Comparison of ENCODE assay signal across 7 mouse cellular contexts in the genomic region with DNA sequence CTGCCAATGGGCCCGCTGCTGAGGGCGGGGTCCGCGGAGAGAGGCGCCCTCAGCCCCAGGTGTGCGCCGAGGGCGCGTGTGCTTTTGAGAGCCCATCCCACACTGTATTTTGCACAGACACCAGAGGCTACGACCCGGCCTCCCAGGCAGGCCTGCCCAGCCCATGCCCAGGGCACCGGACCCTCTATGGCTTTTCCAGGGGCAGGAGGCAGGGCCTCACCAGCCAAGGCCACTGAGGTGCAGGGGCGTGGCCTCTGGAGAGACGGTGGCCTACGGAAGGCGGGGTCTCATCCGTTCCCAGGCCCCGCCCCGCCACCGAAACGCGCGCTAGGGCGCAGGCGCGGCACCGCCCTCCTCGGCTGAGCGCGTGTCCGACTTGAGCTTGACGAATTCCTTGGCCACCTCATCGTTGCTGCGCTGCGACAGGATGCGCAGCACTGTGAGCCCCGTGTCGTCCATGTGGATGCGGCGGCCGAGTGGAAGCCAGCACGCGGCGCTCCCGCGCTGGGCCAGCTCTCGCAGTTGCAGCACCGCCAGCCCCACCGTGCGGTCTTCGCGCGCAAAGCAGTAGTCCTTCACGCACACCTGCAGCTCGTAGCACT. TPM values are rescaled to one million over a fixed set of nuclear protein-coding genes. Genes with fewer than 3 reads are reported as not detected.
DNase-seq lines count a peak whose midpoint lies in the region; ATAC-seq lines count a peak whose summit lies in the region.

No protein-coding gene starts in this region.

- peak; percentile 57 for ATAC-seq in granulocyte monocyte progenitor cell, adult 5-6 weeks (replicated peaks; ENCODE audit: poor library complexity, severe bottlenecking)
- ATAC-seq in midbrain, embryonic 13.5 days = peak; percentile 88

- H3K4me1 ChIP-seq in embryonic facial prominence, embryonic 10.5 days = peaks cover 46% of the 10 kb centered on the region
- H3K4me1 ChIP-seq in limb, embryonic 10.5 days = peaks cover 43% of the 10 kb centered on the region
- peaks cover 20% of the 10 kb centered on the region for H3K4me1 ChIP-seq in midbrain, embryonic 13.5 days (replicated peaks)

- peak; percentile 98 for DNase-seq in adrenal gland, postnatal 10 days
- peak; percentile 97 for DNase-seq in embryonic facial prominence, embryonic 10.5 days (ENCODE audit: low spot score)
- DNase-seq in kidney, adult 11 months = peak; percentile 92
- DNase-seq in limb, embryonic 10.5 days (ENCODE audit: low spot score) = peak; percentile 97
- peak; percentile 85 for DNase-seq in spleen, adult 12 weeks (ENCODE audit: low spot score)

- H3K27me3 ChIP-seq in embryonic facial prominence, embryonic 10.5 days (replicated peaks; ENCODE audit: low read depth, poor library complexity, severe bottlenecking) = peaks cover 48% of the 10 kb centered on the region
- peaks cover 50% of the 10 kb centered on the region for H3K27me3 ChIP-seq in limb, embryonic 10.5 days (ENCODE audit: low read depth, poor library complexity, severe bottlenecking)
- peaks cover 46% of the 10 kb centered on the region for H3K27me3 ChIP-seq in midbrain, embryonic 13.5 days

- H3K9ac ChIP-seq in midbrain, embryonic 13.5 days (replicated peaks) = peak overlapping the region; percentile 67

- WGBS in embryonic facial prominence, embryonic 10.5 days = under 1% methylated on average over 55 of the region's 55 CpGs
- under 1% methylated on average over 50 of the region's 55 CpGs for WGBS in limb, embryonic 10.5 days
- under 1% methylated on average over 55 of the region's 55 CpGs for WGBS in midbrain, embryonic 13.5 days

- H3K4me3 ChIP-seq in embryonic facial prominence, embryonic 10.5 days = peak overlapping the region; percentile 65
- peak overlapping the region; percentile 61 for H3K4me3 ChIP-seq in limb, embryonic 10.5 days
- H3K4me3 ChIP-seq in midbrain, embryonic 13.5 days (replicated peaks) = peak overlapping the region; percentile 49

- H3K4me2 ChIP-seq in midbrain, embryonic 13.5 days (replicated peaks) = peak overlapping the region; percentile 90

- peak overlapping the region; percentile 87 for H3K27ac ChIP-seq in embryonic facial prominence, embryonic 10.5 days (replicated peaks)
- peak overlapping the region; percentile 82 for H3K27ac ChIP-seq in limb, embryonic 10.5 days
- peak overlapping the region; percentile 77 for H3K27ac ChIP-seq in midbrain, embryonic 13.5 days

- H3K36me3 ChIP-seq in embryonic facial prominence, embryonic 10.5 days (replicated peaks) = peaks cover 22% of the 10 kb centered on the region
- H3K36me3 ChIP-seq in limb, embryonic 10.5 days = peaks cover 23% of the 10 kb centered on the region
- peaks cover 29% of the 10 kb centered on the region for H3K36me3 ChIP-seq in midbrain, embryonic 13.5 days

- peaks cover 15% of the 10 kb centered on the region for H3K9me3 ChIP-seq in embryonic facial prominence, embryonic 10.5 days
- H3K9me3 ChIP-seq in limb, embryonic 10.5 days (replicated peaks) = peaks cover 6% of the 10 kb centered on the region
- H3K9me3 ChIP-seq in midbrain, embryonic 13.5 days = 0 out of 2 replicates have a peak, but pooled peaks cover 2% of the 10 kb centered on the region

RNA-seq across cellular contexts. Expression of a gene that starts 18.4 kb away (rescaled TPM):
- total RNA-seq in adrenal gland, postnatal 10 days (2021) = 10 to 100 TPM; 56.3 to 58.9 TPM
- 52.1 and 53.7 TPM in 2 replicates for polyA plus RNA-seq in embryonic facial prominence, embryonic 10.5 days (2016; fragmentation: Nextera tagmentation; extraction: Ambion mirVana)
- total RNA-seq in granulocyte monocyte progenitor cell, adult 5-6 weeks (2014; fragmentation: Nextera tagmentation) = 93.8 and 107 TPM in 2 replicates
- total RNA-seq in granulocyte monocyte progenitor cell, adult 5-6 weeks (2017) = 77.1 and 84.4 TPM in 2 replicates
- 49.0 and 53.6 TPM in 2 replicates for polyA plus RNA-seq in limb, embryonic 10.5 days (2016; fragmentation: Nextera tagmentation; extraction: Ambion mirVana)
- polyA plus RNA-seq in midbrain, embryonic 13.5 days (2015; fragmentation: Nextera tagmentation; extraction: Ambion mirVana) = 51.1 and 51.3 TPM in 2 replicates

RNA-seq across cellular contexts. Expression of a gene that starts 31.7 kb away (rescaled TPM):
- 1 to 10 TPM; 3.9 to 4.2 TPM for total RNA-seq in adrenal gland, postnatal 10 days (2021)
- 4.8 and 5.0 TPM in 2 replicates for polyA plus RNA-seq in embryonic facial prominence, embryonic 10.5 days (2016; fragmentation: Nextera tagmentation; extraction: Ambion mirVana)
- total RNA-seq in granulocyte monocyte progenitor cell, adult 5-6 weeks (2014; fragmentation: Nextera tagmentation) = 11.6 and 11.7 TPM in 2 replicates
- 0.69 and 6.1 TPM in 2 replicates for total RNA-seq in granulocyte monocyte progenitor cell, adult 5-6 weeks (2017)
- polyA plus RNA-seq in limb, embryonic 10.5 days (2016; fragmentation: Nextera tagmentation; extraction: Ambion mirVana) = 2.8 and 4.0 TPM in 2 replicates
- 4.4 and 7.5 TPM in 2 replicates for polyA plus RNA-seq in midbrain, embryonic 13.5 days (2015; fragmentation: Nextera tagmentation; extraction: Ambion mirVana)

RNA-seq across cellular contexts. Expression of a gene that starts 37.2 kb away (rescaled TPM):
- 100 to 1,000 TPM; 233 to 245 TPM for total RNA-seq in adrenal gland, postnatal 10 days (2021)
- 249 and 260 TPM in 2 replicates for polyA plus RNA-seq in embryonic facial prominence, embryonic 10.5 days (2016; fragmentation: Nextera tagmentation; extraction: Ambion mirVana)
- total RNA-seq in granulocyte monocyte progenitor cell, adult 5-6 weeks (2014; fragmentation: Nextera tagmentation) = 143 and 180 TPM in 2 replicates
- total RNA-seq in granulocyte monocyte progenitor cell, adult 5-6 weeks (2017) = 155 and 185 TPM in 2 replicates
- polyA plus RNA-seq in limb, embryonic 10.5 days (2016; fragmentation: Nextera tagmentation; extraction: Ambion mirVana) = 241 and 263 TPM in 2 replicates
- polyA plus RNA-seq in midbrain, embryonic 13.5 days (2015; fragmentation: Nextera tagmentation; extraction: Ambion mirVana) = 201 and 208 TPM in 2 replicates

RNA-seq across cellular contexts. Expression of a gene that starts 42.4 kb away (rescaled TPM):
- 1 to 10 TPM; 3.8 to 7.1 TPM for total RNA-seq in adrenal gland, postnatal 10 days (2021)
- polyA plus RNA-seq in embryonic facial prominence, embryonic 10.5 days (2016; fragmentation: Nextera tagmentation; extraction: Ambion mirVana) = 2.2 TPM in 2 replicates
- total RNA-seq in granulocyte monocyte progenitor cell, adult 5-6 weeks (2014; fragmentation: Nextera tagmentation) = 0.60 TPM in 1 of 2 replicates, not detected in the other
- total RNA-seq in granulocyte monocyte progenitor cell, adult 5-6 weeks (2017) = 0.04 and 1.8 TPM in 2 replicates
- polyA plus RNA-seq in limb, embryonic 10.5 days (2016; fragmentation: Nextera tagmentation; extraction: Ambion mirVana) = 0.40 and 0.51 TPM in 2 replicates
- 17.1 and 18.5 TPM in 2 replicates for polyA plus RNA-seq in midbrain, embryonic 13.5 days (2015; fragmentation: Nextera tagmentation; extraction: Ambion mirVana)

RNA-seq across cellular contexts. Expression of a gene that starts 46.9 kb away (rescaled TPM):
- total RNA-seq in adrenal gland, postnatal 10 days (2021) = 10 to 100 TPM; 18.5 to 25.9 TPM
- 3.6 and 4.0 TPM in 2 replicates for polyA plus RNA-seq in embryonic facial prominence, embryonic 10.5 days (2016; fragmentation: Nextera tagmentation; extraction: Ambion mirVana)
- 10.9 and 17.5 TPM in 2 replicates for total RNA-seq in granulocyte monocyte progenitor cell, adult 5-6 weeks (2014; fragmentation: Nextera tagmentation)
- total RNA-seq in granulocyte monocyte progenitor cell, adult 5-6 weeks (2017) = 7.2 and 8.1 TPM in 2 replicates
- 3.7 and 4.6 TPM in 2 replicates for polyA plus RNA-seq in limb, embryonic 10.5 days (2016; fragmentation: Nextera tagmentation; extraction: Ambion mirVana)
- 2.5 and 2.7 TPM in 2 replicates for polyA plus RNA-seq in midbrain, embryonic 13.5 days (2015; fragmentation: Nextera tagmentation; extraction: Ambion mirVana)

Comparison
In these comparisons a context has a peak if more than half of its experiments do, and no peak if none do; other contexts are left out.
1. Peak in every context shown above with its lines: DNase-seq, ATAC-seq, H3K4me3 ChIP-seq and H3K27ac ChIP-seq.